Mouse (Mus musculus) right cerebral cortex, postnatal 4 days (tissue): ENCODE measurements around the gene Yipf4.
"Not testable (repeated sequence)": the region's sequence is repeated elsewhere in the genome, so short reads cannot be mapped to it uniquely, and the experiment has no call there.

Source experiments
- DNase-seq: peaks from one replicate; pipeline ENCODE4 v3.0.0-alpha.2; 2022

Yipf4 gene

DNA sequence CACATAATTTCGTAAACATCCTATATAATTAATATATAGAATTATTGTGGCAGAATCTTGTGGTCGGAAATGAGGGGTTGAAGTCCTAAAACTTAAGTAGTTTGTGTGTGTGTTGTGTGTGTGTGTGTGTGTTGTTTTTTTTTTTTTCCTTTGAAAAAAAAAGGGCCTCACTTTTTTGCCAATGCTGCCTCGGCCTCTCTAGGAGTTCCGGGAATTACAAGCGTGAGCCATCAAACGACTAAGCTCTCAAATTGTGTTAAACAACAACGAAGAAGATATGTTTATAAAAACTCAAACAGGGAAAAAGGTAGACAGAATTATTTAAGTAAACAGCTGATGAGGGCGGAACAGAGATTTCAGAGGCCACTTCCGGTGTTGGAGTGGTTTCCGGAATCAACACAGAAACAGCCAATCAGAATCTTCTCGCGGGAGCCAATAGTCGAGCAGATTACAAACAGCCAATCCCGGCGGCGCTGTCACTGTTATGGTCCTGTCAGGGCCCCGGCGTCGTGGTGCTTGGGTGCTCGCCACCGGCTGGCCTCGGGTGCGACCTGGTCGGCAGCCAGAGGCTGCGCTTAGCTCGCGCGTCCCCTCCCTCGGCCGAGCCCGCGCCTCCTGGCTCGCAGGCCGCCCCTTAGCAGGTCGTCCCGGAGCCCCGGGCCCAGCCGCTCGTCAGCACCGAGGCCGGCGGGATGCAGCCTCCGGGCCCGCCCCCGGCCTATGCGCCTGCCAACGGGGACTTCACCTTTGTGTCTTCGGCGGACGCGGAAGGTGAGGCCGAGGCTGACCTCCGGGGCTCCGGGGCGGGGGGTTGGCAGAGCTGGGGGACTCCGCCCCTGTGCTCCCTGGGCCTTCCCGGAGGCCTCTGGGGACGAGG is at the start of gene Yipf4:
TSS of gene Yipf4 (plus strand) at position 470 of the 877 bp plus-strand sequence.
- DNase-seq = peak; percentile 93

GRCm38 (mm10) chr17:74440486-74440885 is 48.8 kb upstream of the Yipf4 start:
- no peak for DNase-seq

GRCm38 (mm10) chr17:74449776-74450175 is 39.5 kb upstream of the Yipf4 start:
- DNase-seq = no peak

- DNase-seq = no peak
Measured at GRCm38 (mm10) chr17:74453928-74454327, 35.4 kb upstream of the Yipf4 start.

DNA sequence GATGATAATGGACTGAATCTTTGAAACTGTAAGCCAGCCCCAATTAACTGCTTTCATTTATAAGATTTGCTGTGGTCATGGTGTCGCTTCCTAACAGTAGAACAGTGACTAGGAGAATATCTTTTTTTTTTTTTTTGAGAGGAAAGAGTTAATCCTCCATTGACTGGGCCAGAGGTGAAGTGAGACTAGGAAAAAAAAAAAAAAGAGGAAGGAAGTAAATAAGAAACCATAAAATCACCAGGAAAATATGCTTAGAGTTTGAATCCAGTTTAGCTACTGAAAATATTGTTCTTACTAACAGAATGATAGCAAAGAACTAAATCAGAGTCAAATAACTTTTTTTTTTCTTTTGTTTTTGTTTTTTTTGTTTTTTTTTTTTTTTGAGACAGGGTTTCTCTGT is 34.6 kb upstream of the Yipf4 start:
- DNase-seq = no peak

DNA sequence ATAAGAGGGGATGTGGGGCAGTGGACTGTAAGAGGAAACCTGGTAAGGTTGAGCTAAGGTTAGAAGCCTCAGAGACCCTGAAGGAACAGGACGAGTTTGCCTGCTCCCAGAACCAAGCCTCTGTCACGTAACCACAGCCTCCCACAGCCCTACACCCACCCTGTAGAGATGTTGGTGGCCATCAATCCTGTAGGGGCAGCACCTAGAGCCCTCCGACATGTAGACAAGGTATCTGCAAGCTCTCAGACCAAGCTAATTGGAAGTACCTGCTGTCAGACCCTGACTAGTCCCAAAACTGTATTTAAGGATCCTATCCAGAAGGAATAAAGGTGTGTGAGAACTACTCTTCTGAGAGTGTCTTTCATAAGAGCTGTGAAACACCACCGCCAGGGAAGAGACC is 33.9 kb upstream of the Yipf4 start:
- DNase-seq = no peak

DNA sequence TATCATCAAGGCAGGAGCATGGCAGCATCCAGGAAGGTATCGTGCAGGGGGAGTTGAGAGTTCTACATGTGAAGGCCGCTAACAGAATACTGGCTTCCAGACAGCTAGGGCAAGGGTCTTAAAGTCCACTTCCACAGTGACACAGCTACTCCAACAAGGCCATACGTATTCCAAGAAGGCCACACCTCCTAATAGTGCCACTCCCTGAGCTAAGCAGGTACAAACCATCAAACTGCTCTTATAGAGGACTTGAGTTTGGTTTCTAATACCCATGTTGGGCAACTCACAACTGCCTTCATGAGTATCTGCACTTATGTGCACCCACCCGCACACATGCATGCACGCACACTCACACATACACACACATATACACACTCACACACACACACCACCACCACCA is 32.5 kb upstream of the Yipf4 start:
- no peak for DNase-seq

DNA sequence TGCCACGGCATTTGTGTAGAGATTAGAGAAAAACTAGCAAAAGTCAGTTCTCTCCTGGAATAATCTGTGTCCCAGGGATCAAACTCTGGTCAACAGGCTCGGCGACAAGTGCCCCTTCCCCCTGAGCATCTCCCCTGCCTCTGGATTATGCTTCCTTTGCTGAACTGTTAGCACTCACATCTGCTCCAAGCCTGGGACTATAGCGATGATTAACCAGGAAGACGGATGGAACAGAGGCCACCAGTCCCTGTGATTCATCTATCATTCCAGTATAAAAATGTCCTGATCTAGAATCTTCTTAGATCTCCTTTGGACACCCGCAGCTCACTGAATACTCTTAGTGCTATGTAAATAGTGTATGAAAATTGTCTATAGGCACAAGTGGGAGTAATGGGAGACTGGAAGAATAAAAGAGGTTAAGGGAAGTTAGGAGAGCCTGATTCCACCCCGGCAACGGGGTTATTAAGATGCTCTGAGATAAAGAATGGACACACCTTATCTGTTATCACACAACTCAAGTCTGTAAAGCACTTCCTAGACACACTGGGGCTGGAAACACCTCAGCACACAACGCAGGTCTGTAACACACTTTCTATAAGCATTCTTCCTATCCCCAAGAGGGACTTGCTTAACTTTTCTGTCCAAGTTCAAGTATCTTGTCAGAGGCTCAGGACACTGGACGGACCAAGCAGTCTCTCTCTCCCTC is 31.2 kb upstream of the Yipf4 start:
- no peak for DNase-seq

GRCm38 (mm10) chr17:74458711-74459408 is 30.4 kb upstream of the Yipf4 start, which contains the start of gene Nlrc4:
Gene Nlrc4 (minus strand): TSS chr17:74459142.
- no peak for DNase-seq

GRCm38 (mm10) chr17:74463510-74463909 is 25.8 kb upstream of the Yipf4 start:
- DNase-seq = no peak

DNA sequence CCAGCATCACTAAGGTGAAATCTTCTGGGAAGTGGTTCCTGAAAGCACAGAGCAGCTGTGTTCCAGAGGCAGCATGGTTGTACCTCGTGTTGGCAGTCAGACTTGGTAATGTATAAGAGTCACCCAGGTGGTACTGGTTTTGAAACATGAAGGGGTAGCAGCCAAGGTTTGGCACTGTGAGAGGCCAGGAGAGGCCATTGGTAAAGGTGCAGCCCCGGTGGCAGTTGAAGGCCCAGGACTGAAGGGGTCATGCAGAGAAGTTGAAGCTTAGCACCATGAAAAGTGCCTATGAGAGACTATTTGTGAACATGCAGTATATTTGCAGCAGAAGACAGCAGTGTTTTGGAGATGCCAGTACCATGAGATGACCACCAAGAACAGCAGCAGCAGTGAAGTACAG is 21.3 kb upstream of the Yipf4 start:
- DNase-seq = not testable (repeated sequence)

GRCm38 (mm10) chr17:74470133-74470532 is 19.2 kb upstream of the Yipf4 start:
- DNase-seq = not testable (repeated sequence)

- DNase-seq = no peak
Measured at GRCm38 (mm10) chr17:74480361-74481069, 8.8 kb upstream of the Yipf4 start.

DNA sequence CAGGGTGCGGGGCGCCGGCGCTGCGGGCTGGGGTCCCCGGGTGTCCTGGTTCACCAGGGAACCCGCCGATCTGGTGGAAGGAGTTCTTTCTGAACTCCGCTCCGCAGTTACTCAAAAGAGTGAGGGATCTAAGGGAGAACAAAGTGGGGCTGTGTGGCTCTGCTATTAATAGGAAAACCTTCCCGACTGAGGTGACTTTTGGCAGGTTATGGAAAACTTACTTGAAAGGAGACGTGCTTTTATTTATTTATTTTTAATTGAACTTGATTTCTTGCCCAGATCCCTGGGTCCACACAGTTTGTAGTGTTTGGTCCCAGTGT is 568 bp downstream of the Yipf4 start:
- DNase-seq = no peak

DNA sequence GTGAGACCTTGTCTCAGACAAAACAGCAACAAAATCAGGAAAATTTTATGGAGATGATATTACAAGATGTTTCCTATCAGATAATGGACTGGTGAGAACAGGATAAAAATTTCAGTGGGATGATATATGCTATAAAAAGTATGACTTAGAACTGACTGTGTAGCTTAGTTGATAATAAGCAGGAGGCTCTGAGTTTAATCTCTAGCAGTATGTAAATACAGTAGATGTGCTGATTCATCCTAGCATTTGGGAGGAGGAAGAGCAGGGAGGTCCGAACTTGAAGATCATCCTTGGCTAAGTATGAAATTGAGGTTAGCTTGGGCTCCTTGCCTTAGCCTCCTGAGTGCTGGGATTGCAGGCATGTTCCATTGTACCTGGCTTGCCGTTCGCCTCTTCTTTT is 2.3 kb downstream of the Yipf4 start:
- no peak for DNase-seq

DNA sequence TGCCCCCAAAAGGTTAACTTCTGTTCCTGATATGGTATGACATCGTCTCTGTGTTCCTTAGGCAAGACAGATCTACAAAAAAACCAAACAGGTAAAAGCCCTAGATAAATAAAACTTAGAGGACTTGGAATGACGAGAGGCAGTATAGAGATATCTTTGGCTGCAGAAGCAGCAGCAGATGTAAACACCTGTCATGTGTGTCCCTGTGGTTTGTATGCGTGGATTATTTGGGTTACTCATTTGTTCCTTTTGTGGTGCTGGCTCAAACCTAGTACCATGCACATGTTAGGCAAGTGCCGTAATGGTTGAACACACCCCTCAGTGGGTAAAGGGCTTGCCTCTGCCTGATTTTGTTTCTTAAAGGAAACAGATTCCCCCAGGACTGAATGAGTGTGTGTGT is 10.9 kb downstream of the Yipf4 start:
- no peak for DNase-seq

DNA sequence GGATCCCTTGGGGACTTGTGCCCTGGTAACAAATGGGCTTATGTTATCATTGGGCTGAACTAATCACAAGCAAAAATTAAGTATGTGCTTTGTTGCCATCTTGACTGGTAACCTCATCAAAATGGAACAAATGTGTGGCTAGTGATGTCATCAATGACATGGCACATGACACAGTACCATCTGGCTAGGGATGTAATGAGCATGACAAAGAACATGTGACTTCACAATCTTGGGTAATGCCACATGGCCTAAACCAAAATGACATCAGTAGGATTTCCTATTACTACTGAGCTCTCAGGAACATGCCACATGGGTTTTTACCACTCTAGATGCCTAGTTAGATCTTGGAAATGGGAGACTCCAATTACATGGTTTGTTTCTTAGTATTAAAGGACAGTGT is 11.8 kb downstream of the Yipf4 start:
- no peak for DNase-seq

DNA sequence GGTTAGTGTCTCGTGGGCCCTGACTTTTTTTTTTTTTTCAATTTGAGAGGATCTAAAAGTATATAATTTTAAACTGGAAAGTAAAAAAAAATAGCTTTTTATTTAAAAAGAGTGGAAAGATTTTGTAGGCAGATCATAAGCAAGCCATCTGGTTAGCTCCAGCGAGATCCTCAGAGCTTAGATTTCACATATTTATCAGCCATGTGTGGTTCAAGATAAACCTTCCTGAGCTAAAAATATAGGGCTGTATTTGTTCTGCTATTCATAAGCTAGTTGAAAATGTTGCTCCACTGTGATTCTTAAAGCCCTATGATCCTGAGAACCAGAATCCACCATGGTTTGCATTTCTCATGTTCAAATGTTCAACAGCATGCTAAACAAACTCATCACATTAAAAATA is 18.6 kb downstream of the Yipf4 start:
- DNase-seq = no peak

DNA sequence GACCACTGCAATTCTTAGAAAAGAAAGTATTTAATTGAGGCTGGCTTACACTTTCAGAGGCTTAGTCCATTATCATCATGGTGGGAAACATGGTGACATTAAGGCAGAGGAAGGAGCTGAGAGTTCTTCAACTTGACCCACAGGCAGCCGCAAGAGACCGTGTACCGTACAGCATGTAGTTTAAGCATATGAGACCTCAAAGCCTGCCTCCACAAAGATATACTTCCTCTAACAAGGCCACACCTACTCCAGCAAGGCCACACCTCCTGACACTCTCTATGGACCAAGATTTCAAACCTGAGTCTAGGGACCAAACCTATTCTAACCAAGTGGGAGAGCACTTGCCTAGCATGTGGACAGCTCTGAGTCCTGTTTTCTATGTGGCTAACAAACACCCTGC is 19.3 kb downstream of the Yipf4 start:
- no peak for DNase-seq

DNA sequence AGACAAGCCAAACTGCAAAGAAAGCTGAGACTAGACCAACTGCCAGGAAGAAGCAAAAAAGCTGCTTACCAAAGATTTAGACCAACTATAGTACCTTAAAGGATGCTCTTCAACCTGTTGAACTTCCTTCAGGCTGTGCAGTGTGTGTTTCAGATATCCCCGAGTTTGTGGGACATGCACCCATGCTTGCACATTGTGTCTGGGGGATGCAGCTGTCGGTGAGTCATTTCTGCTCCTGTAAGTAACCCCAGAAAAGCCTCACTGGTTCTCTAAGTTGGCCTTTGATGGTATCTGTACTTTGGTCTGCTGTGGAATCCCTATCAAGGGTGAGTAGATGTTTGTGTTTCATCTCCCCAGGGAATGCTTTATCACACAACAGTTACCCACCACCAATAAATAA is 23.0 kb downstream of the Yipf4 start:
- DNase-seq = no peak

- no peak for DNase-seq
Measured at GRCm38 (mm10) chr17:74522797-74523723, 33.8 kb downstream of the Yipf4 start.

DNA sequence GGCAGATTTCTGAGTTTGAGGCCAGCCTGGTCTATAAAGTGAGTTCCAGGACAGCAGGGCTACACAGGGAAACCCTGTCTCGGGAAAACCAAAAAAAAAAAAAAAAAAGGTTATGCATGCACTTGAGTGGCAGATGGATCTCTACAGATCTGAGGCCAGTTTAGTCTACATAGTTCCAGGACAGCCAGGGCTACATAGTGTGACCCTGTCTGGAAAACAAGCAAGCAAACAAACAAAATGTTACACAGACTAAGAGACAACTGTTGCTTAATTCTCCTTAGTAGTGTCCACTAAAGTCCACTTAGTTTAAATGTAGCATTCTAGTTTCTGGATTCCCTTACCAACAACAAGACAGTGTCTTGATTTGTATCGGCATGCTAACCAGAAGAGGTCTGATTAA is 36.8 kb downstream of the Yipf4 start:
- no peak for DNase-seq
